Mouse (Mus musculus) heart, postnatal 10 days (tissue): ENCODE measurements around the gene Sp6. TPM values are rescaled to one million over a fixed set of nuclear protein-coding genes. Genes with fewer than 3 reads are reported as not detected.
A peak's percentile ranks its signal among the peaks of the same experiment; 100 is the strongest.

Experiments used
- DNase-seq, 2 experiments: peaks; one replicate each; pipeline ENCODE4 v3.0.0; 2021
- intact Hi-C: fragments of 180-260 bp; cut with DNase I; formaldehyde crosslinking; loops from one replicate; pipeline ENCODE4 v1.15.1; 2025
- total RNA-seq, 2 experiments: library from RNA; stranded (reverse); gene quantifications; 2 replicates each; pipeline ENCODE4 v1.2.3; 2021

Sp6 gene
- total RNA-seq, 2 experiments from 2014 or later = 0.12 to 0.15 TPM

- DNase-seq = no peak
- intact Hi-C loops = no loop called here
Measured at GRCm38 (mm10) chr11:97018583-97019344, 5.6 kb downstream of the Sp6 start.

- no peak for DNase-seq
- intact Hi-C loops = no loop called here
Measured at GRCm38 (mm10) chr11:97019345-97019708, 6.1 kb downstream of the Sp6 start.

GRCm38 (mm10) chr11:97021121-97021765 is 8.0 kb downstream of the Sp6 start:
- intact Hi-C loops = loop anchor here (5.0 kb wide), 1 partner anchor 154 kb away; no protein-coding TSS in a partner anchor
- no peak for DNase-seq

GRCm38 (mm10) chr11:97021873-97022484 is 8.8 kb downstream of the Sp6 start:
- intact Hi-C loops = loop anchor here (5.0 kb wide), 1 partner anchor 155 kb away; no protein-coding TSS in a partner anchor
- peak; percentile 77 to 84 for DNase-seq

GRCm38 (mm10) chr11:97024977-97025376 is 11.8 kb downstream of the Sp6 start:
- DNase-seq = no peak
- intact Hi-C loops = loop anchor here (5.0 kb wide), 1 partner anchor 158 kb away; no protein-coding TSS in a partner anchor

GRCm38 (mm10) chr11:97025721-97026344 is 12.6 kb downstream of the Sp6 start:
- intact Hi-C loops = loop anchor here (1.0 to 2.0 kb wide), 2 partner anchors 44 to 109 kb away; partner anchors contain the start of genes Cdk5rap3 and Sp2
- DNase-seq = peak; percentile 91 to 93

- intact Hi-C loops = no loop called here
- peak; percentile 87 to 90 for DNase-seq
Measured at GRCm38 (mm10) chr11:97029686-97030417, 16.7 kb downstream of the Sp6 start, which contains the start of gene Scrn2. Gene Scrn2 (plus strand): TSS chr11:97029938.

- no peak for DNase-seq
Measured at GRCm38 (mm10) chr11:97030426-97030825, 17.2 kb downstream of the Sp6 start.

GRCm38 (mm10) chr11:97031977-97032376 is 18.8 kb downstream of the Sp6 start:
- intact Hi-C loops = no loop called here
- no peak for DNase-seq

More at GRCm38 (mm10) chr11:97030426-97030825, 17.2 kb downstream of the Sp6 start:
- intact Hi-C loops = no loop called here

GRCm38 (mm10) chr11:97032499-97032898 is 19.3 kb downstream of the Sp6 start:
- no peak for DNase-seq
- intact Hi-C loops = no loop called here

- intact Hi-C loops = no loop called here
- DNase-seq = no peak
Measured at GRCm38 (mm10) chr11:97033781-97034180, 20.6 kb downstream of the Sp6 start.

GRCm38 (mm10) chr11:97036141-97036540 is 22.9 kb downstream of the Sp6 start:
- intact Hi-C loops = no loop called here
- DNase-seq = no peak

- intact Hi-C loops = no loop called here
- DNase-seq = no peak
Measured at GRCm38 (mm10) chr11:97038881-97039280, 25.7 kb downstream of the Sp6 start.

- DNase-seq = no peak
- intact Hi-C loops = no loop called here
Measured at GRCm38 (mm10) chr11:97040301-97041021, 27.3 kb downstream of the Sp6 start.

GRCm38 (mm10) chr11:97041022-97041899 is 28.1 kb downstream of the Sp6 start, which contains the start of the genes Lrrc46 and Mrpl10:
Gene Lrrc46 (minus strand): TSS chr11:97041407.
Gene Mrpl10 (plus strand): TSS chr11:97041560.
- intact Hi-C loops = no loop called here
- DNase-seq = peak; percentile 91

GRCm38 (mm10) chr11:97044902-97045301 is 31.7 kb downstream of the Sp6 start:
- intact Hi-C loops = no loop called here
- DNase-seq = no peak

GRCm38 (mm10) chr11:97045861-97046260 is 32.7 kb downstream of the Sp6 start:
- intact Hi-C loops = no loop called here
- no peak for DNase-seq

GRCm38 (mm10) chr11:97048090-97048650 is 35.0 kb downstream of the Sp6 start:
- no peak for DNase-seq
- intact Hi-C loops = no loop called here
